Mouse (Mus musculus) lung, postnatal 25 days (tissue): Measurements from ENCODE around the gene Neo1.
"Not testable (repeated sequence)": the region's sequence is repeated elsewhere in the genome, so short reads cannot be mapped to it uniquely, and the experiment has no call there.

ENCODE experiments used
- DNase-seq: peaks from one replicate; pipeline ENCODE4 v3.0.0; 2022; ENCODE audit warnings: low spot score

Neo1 gene

GRCm38 (mm10) chr9:58989255-58989928 is 46.8 kb downstream of the Neo1 start:
- no peak for DNase-seq

- DNase-seq, result no peak
Observed at GRCm38 (mm10) chr9:58979034-58979433, 57.2 kb downstream of the Neo1 start.

GRCm38 (mm10) chr9:58971154-58971553 is 65.1 kb downstream of the Neo1 start:
- DNase-seq, result not testable (repeated sequence)

- DNase-seq, result no peak
Observed at GRCm38 (mm10) chr9:58967371-58967770, 68.9 kb downstream of the Neo1 start.

- DNase-seq, result no peak
Observed at GRCm38 (mm10) chr9:58955507-58955906, 80.7 kb downstream of the Neo1 start.

GRCm38 (mm10) chr9:58945910-58946309 is 90.3 kb downstream of the Neo1 start:
- not testable (repeated sequence) for DNase-seq

GRCm38 (mm10) chr9:58934776-58935175 is 101.5 kb downstream of the Neo1 start:
- DNase-seq, result no peak

GRCm38 (mm10) chr9:58928103-58928502 is 108.1 kb downstream of the Neo1 start:
- DNase-seq, result peak; percentile 39

- DNase-seq, result peak; percentile 42
Observed at GRCm38 (mm10) chr9:58902869-58903585, 133.2 kb downstream of the Neo1 start.

- DNase-seq, result no peak
Observed at GRCm38 (mm10) chr9:58899602-58900001, 136.6 kb downstream of the Neo1 start.

GRCm38 (mm10) chr9:58891840-58892640 is 144.2 kb downstream of the Neo1 start:
- DNase-seq, result no peak

- DNase-seq, result no peak
Observed at GRCm38 (mm10) chr9:58890893-58891292, 145.3 kb downstream of the Neo1 start.

- no peak for DNase-seq
Observed at GRCm38 (mm10) chr9:58889782-58890448, 146.3 kb downstream of the Neo1 start.

GRCm38 (mm10) chr9:58882686-58883085 is 153.6 kb downstream of the Neo1 start:
- DNase-seq, result no peak

GRCm38 (mm10) chr9:58879836-58880235 is 156.4 kb downstream of the Neo1 start:
- DNase-seq, result no peak

GRCm38 (mm10) chr9:58876946-58877625 is 159.2 kb downstream of the Neo1 start:
- DNase-seq, result no peak

GRCm38 (mm10) chr9:58875439-58875838 is 160.8 kb downstream of the Neo1 start:
- DNase-seq, result no peak

GRCm38 (mm10) chr9:58874354-58874753 is 161.9 kb downstream of the Neo1 start:
- no peak for DNase-seq

GRCm38 (mm10) chr9:58873541-58874324 is 162.5 kb downstream of the Neo1 start:
- DNase-seq, result peak; percentile 47

GRCm38 (mm10) chr9:58871141-58871540 is 165.1 kb downstream of the Neo1 start:
- DNase-seq, result no peak

GRCm38 (mm10) chr9:58863826-58864225 is 172.4 kb downstream of the Neo1 start:
- no peak for DNase-seq
